Comparison of ENCODE assay signal across 7 mouse cellular contexts in the genomic region with DNA sequence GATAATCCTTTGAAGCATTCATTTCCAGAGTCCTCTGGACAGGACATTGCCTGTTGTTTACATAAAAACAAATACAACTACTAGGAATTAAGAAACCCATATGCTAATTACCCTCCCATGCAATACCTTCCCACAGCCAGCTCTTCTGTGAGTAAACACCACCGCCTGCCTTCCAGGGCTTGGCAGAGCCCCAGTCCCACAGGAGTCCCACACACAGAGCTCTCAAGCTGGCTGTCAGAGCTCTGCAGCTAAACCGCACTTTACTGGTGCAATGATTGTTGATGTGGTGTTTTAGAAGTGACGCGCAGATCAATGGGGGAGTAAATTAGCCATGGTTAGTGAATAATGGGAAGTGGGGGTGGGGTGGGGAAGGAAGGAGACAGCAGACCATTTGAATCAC.
DNase-seq lines count a peak whose midpoint lies in the region; ATAC-seq and TF ChIP-seq lines count a peak whose summit lies in the region.

No protein-coding gene starts in this region.

- no peaks in the 10 kb centered on the region for H3K36me3 ChIP-seq in liver, adult 2 months (ENCODE audit: control insufficient read depth, insufficient read depth, low read length)
- no peaks in the 10 kb centered on the region for H3K36me3 ChIP-seq in liver, embryonic 12.5 days
- H3K36me3 ChIP-seq in intestine, embryonic 15.5 days: no peaks in the 10 kb centered on the region

- no peak overlapping the region for H3K4me2 ChIP-seq in liver, embryonic 12.5 days
- no peak overlapping the region for H3K4me2 ChIP-seq in intestine, embryonic 15.5 days (replicated peaks)

- H3K9ac ChIP-seq in liver, adult 2 months (ENCODE audit: low read depth, low read length): no peak overlapping the region
- H3K9ac ChIP-seq in liver, embryonic 12.5 days: no peak overlapping the region
- H3K9ac ChIP-seq in intestine, embryonic 15.5 days: no peak overlapping the region

- WGBS in liver, adult 2 months: 36% methylated on average over 4 of the region's 4 CpGs
- WGBS in liver, embryonic 12.5 days (ENCODE audit: insufficient replicate concordance): 43% methylated on average over 4 of the region's 4 CpGs
- 44% methylated on average over 4 of the region's 4 CpGs for WGBS in intestine, embryonic 15.5 days

- 0 out of 2 replicates have a peak, but pooled peaks cover 3% of the 10 kb centered on the region for H3K27me3 ChIP-seq in liver, adult 2 months (ENCODE audit: control insufficient read depth, insufficient read depth, low read length)
- H3K27me3 ChIP-seq in liver, embryonic 12.5 days (replicated peaks): peaks cover 17% of the 10 kb centered on the region
- H3K27me3 ChIP-seq in intestine, embryonic 15.5 days (replicated peaks): no peaks in the 10 kb centered on the region

- no peaks in the 10 kb centered on the region for H3K79me2 ChIP-seq in liver, adult 2 months (ENCODE audit: control insufficient read depth, insufficient read depth, low read length)

- DNase-seq in liver, adult 2 months (ENCODE audit: extremely low read depth, low read depth, low spot score): peak; percentile 36
- DNase-seq in kidney, postnatal 4 days: peak; percentile 22 to 38
- DNase-seq in lung, postnatal 25 days (ENCODE audit: low spot score): peak; percentile 13
- no peak for DNase-seq in urinary bladder, postnatal 25 days (ENCODE audit: low spot score)

- no peaks in the 10 kb centered on the region for H3K9me3 ChIP-seq in liver, embryonic 12.5 days (replicated peaks)
- H3K9me3 ChIP-seq in intestine, embryonic 15.5 days: no peaks in the 10 kb centered on the region

- no peaks in the 10 kb centered on the region for H3K4me1 ChIP-seq in liver, adult 2 months (ENCODE audit: control insufficient read depth, insufficient read depth, low read length)
- H3K4me1 ChIP-seq in liver, embryonic 12.5 days: no peaks in the 10 kb centered on the region
- H3K4me1 ChIP-seq in intestine, embryonic 15.5 days (replicated peaks): peaks cover 5% of the 10 kb centered on the region

- TF ChIP-seq CTCF in liver, adult 2 months (IDR thresholded peaks at IDR 0.05; ENCODE audit: low read depth, low read length): no peak

- no peak overlapping the region for H3K27ac ChIP-seq in liver, adult 2 months (replicated peaks; ENCODE audit: insufficient read depth, low read depth, low read length)
- no peak overlapping the region for H3K27ac ChIP-seq in liver, embryonic 12.5 days
- H3K27ac ChIP-seq in intestine, embryonic 15.5 days: no peak overlapping the region

- no peak overlapping the region for H3K4me3 ChIP-seq in liver, adult 2 months (ENCODE audit: insufficient read depth, low read depth, low read length)
- no peak overlapping the region for H3K4me3 ChIP-seq in liver, embryonic 12.5 days
- no peak overlapping the region for H3K4me3 ChIP-seq in intestine, embryonic 15.5 days (replicated peaks)

- no peak for TF ChIP-seq POLR2A in liver, adult 2 months (IDR thresholded peaks at IDR 0.05; ENCODE audit: extremely low read depth, insufficient read depth, low read length)

- no peak for ATAC-seq in liver, embryonic 12.5 days
- peak; percentile 97 for ATAC-seq in frontal cortex, adult (ENCODE audit: low TSS enrichment)
- no peak for ATAC-seq in intestine, embryonic 15.5 days
